Mouse (Mus musculus) MEL (cell line): ENCODE data around the gene Slc39a11.

Source experiments
- KAT2A ChIP-seq: conservative IDR thresholded peaks from 2 replicates; pipeline ENCODE4 v1.6.1; 2012; ENCODE audit warnings: low read depth, low read length, improper control_type of control experiment, inconsistent platforms
- POLR2A ChIP-seq, 2 experiments: IDR thresholded peaks; 2 replicates each; pipeline ENCODE4 v1.6.1; 2011 to 2012; ENCODE audit warnings: low read length in 2 of 2, mild to moderate bottlenecking in 2 of 2, control low read depth in 1 of 2, improper control_type of control experiment in 1 of 2, low read depth in 1 of 2, moderate library complexity in 1 of 2; ENCODE audit not compliant: control insufficient read depth in 1 of 2, insufficient read depth in 1 of 2, poor library complexity in 1 of 2
- USF1 ChIP-seq: IDR thresholded peaks from 2 replicates; pipeline ENCODE4 v1.6.1; 2014; ENCODE audit warnings: low read depth, mild to moderate bottlenecking, inconsistent platforms, low read length, improper control_type of control experiment, moderate library complexity

- TF ChIP-seq USF1 (no peak), POLR2A (IDR thresholded peaks at IDR 0.05; ENCODE audit: control insufficient read depth in 1 of 2, insufficient read depth in 1 of 2, low read depth in 1 of 2, low read length in 2 of 2, poor library complexity in 1 of 2) (no peak), KAT2A (no peak)
These were observed 419.3 kb downstream of the Slc39a11 start for GRCm38 (mm10) chr11:113230410-113231132.
